Mouse (Mus musculus) activated CD4-positive, CD25-positive, alpha-beta regulatory T cell, adult 4 months (primary cell): Measurements from ENCODE around the gene Ap3s2. TPM values are rescaled to one million over a fixed set of nuclear protein-coding genes. Genes with fewer than 3 reads are reported as not detected.

Source experiments
- ATAC-seq: one replicate; pipeline ENCODE4 v1.8.0; 2017
- polyA plus RNA-seq, 2 experiments: library from polyadenylated mRNA; unstranded; fragments of 100-300 nt; shearing (Covaris generic); gene quantifications; one replicate each; pipeline ENCODE4 v1.2.1; 2017

Gene Ap3s2
- polyA plus RNA-seq, 2 experiments from 2014 or later: 26.1 to 34.1 TPM

DNA sequence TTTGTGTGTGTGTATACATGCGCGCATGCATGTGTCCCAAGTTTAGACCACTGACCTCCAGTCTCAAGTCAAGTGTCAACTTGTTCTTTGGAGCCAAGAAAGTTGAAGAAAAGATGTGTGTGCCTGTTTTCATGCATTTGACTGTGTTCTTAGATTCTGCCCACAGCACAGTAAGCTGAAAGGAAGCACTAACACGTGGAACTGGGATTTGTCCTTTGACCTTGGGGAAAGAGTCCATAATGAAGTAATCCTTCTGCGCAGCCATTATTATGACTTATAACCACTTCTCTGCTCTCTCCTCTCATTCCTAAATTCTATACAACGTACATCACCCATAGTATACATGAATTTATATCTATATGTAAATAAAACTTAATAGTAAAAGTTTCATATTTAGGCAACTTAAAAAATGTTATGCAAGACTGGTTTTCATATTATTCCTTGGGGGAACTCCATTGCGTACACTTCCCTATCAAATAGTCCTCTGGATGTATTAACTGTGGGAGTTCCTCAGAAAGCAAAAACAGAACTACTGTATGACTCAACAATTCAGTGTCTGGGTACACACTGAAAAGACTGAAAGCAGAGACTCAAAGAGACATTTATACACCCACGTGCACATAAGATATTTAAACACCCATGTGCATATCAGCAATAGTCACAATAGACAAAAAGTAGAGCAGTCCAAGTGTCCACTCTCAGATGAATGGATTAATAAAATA lies 36.7 kb downstream of the Ap3s2 start:
- ATAC-seq: no peak

GRCm38 (mm10) chr7:79881901-79882300 lies 38.5 kb downstream of the Ap3s2 start:
- no peak for ATAC-seq

DNA sequence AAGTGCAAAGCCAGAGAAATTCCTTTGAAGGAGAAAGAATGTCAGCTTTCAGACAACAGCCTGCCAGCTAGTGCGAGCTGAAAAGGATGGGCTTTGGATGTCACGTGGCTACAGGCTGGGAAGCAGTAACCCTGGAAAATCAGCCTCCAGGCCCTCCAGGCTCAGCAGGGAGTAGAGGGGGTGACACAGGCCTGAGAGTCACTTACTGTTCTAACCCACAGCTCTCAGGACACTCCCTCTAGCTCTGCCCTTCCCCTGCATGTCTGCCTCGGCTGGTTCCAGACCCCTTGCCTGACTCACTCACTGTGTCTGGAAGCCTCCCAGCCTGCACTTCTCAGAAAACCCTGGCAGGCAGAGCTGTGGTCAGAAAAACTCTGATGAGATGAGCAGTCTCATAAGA lies 39.5 kb downstream of the Ap3s2 start:
- no peak for ATAC-seq

DNA sequence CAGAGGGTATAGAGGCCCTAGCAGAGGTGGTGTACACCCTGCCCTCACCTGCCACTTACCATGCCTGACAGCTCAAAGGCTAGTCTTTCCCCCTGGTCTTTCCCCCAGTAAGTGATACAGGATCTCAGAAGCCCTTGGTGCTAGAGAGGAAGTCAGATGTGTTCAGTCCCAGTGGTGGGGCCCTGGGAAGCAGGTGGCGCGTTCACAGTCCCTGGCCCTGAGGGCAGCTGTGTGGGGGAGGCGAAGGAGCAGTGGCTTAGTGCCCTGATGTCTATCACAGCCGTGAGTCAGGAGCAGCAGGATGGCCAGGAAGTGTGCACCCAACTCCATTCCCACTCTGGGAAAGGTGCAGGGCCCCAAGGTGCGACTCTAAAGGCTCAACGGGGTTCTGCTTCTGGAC lies 40.4 kb downstream of the Ap3s2 start:
- ATAC-seq: no peak

DNA sequence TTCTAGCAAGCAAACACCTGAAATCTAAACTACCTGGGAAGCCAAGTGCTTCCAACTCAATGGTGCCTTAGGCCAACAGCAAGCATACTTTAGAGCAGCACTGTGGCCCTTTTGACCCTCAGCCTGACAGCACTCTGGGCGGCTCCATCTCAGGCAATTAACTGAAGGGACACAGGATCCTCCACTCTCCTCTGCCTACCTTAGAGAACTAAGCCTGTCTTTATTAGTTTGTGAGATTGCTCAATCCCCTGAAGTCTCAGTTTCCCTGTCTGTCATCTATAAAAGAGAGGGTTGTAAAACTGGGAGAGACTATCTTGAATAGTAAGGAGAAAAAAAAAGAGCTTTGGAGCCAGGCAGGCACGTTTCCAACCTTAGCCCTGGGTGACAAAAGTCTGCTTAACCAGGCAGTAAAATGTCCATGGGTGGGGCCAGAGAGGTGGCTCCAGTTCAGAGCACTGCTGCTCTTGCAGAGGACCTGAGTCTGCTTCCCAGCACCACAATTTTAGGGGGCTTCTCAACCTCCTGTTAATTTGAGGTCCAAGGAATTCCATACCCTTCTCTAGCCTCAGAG lies 41.9 kb downstream of the Ap3s2 start:
- ATAC-seq: no peak

GRCm38 (mm10) chr7:79873407-79873806 lies 47.0 kb downstream of the Ap3s2 start:
- no peak for ATAC-seq

DNA sequence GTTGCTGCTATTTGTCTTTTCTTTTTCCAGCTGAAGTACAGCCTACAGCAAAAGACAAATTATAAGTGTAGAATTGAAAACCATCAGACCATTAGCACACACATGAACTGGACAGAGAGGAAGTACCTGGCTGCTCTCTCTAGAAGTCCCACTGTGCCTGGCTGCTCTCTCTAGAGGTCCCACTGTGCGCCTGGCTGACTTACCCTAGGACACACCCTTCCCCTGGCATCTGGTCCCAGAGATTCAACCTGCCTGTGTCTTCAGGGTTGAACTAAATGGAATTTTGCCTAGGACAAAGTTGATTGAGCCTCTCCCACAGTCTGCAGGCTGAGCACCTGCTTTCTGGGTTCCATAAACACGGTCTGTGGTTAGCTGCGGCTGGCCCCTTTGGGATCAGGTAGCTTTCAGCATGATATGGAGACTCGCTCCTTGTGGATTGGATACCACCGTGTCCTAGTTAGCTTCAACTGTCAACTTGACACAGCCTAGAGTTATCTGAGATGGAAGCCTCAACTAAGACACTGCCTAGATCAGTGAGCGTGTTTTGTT lies 48.6 kb downstream of the Ap3s2 start:
- ATAC-seq: no peak

DNA sequence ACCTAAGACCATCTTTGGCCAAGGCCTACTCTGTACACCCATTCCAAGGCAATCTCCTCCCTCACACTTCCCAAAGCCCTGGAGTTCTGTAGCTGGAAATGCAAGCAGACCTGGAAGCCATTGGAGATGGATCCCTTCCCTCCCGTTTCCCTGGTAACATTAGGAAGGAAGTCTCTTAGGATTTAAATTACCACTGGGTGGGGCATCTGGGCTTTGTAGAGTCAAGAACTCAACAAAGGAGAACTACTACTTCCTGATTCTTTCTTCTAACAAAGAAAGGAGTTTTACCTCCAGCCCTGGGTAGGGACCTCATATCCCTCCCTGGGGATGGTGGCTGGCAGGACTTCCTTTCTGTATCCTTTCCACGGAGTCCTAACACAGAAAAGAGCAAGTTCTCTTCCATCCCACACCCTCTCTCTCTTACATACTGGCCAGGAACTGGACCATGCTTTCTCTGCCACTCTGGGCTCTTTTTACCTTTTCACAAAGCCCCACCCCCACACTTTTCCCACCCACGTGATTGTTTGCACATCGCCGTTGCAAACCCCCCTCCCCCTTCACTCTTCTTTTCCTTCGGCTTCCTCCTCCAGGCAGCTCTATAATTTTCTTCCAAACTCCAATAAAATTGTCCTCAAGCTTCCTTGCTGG lies 51.3 kb downstream of the Ap3s2 start:
- ATAC-seq: no peak

- ATAC-seq: no peak
Observed at GRCm38 (mm10) chr7:79868475-79868874, 52.0 kb downstream of the Ap3s2 start.

DNA sequence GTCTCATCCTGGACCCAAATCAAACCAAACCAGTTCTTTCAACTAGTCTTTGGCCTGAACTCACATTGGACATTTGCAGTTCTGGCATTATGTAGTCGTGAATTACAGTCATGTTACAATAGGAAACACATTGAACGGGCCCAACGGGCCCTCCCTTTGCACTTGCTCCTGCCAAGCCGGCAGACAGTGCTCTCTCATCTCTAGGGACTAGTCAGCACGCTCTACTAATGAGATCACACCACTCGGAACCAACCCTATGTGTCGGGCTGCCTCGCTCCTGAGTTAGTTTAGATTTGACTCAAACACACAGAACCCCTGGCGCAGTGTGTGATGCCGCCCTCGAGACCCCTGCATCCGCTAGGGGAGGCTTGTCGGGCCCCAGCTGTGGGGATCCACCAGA lies 52.6 kb downstream of the Ap3s2 start:
- no peak for ATAC-seq

DNA sequence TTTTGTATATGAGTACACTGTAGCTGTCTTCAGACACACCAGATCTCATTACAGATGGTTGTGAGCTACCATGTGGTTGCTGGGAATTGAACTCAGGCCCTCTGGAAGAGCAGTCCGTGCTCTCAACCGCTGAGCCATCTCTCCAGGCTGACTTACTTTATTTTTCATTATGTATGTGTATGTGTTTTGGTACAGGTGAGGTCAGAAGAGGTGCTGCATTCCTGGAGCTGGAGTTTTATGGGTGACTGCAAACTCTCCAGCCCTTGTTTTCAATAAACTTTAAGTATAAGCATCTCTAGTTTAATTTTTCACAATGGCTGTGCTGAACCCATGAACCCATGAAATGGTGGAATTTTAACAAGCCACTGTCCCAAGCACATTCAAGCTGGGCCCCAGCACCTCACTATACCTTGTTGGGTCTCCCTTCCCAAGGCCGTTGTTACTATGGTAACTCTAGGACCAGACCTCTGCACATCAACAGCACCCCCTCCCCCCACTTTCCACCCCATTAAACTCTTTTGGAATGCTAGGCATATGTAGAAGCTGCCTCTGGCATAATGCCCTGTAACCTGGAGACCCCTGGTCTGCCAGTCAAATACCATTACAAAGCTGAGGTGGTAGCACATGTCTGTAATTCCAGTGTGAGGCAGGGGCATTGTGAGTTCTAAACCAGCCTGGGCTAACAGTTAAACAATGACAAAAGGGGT lies 54.0 kb downstream of the Ap3s2 start:
- ATAC-seq: no peak

- ATAC-seq: no peak
Observed at GRCm38 (mm10) chr7:79861794-79862193, 58.7 kb downstream of the Ap3s2 start.

DNA sequence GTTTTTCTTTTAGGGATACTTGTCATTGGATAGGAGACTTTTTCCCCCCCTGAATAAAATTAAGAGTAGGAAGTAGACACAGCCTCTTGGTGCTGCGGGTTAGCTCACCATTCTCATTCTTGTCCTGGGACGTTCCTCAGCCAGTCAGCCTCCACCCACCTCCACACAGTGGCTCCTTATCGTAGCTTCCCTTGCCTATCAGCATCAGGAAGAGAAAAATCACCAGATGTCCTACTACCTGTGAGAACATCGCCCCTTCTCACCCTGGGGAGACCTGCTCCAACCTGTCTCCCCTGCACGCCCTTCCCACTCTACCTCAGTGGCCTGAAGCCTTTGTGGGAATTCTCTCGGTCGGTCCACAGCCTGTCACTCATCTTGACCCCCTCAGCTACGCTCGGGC lies 59.6 kb downstream of the Ap3s2 start, which contains the start of gene Anpep:
Gene Anpep (minus strand): TSS at position 249 of the 400 bp plus-strand sequence.
- no peak for ATAC-seq

DNA sequence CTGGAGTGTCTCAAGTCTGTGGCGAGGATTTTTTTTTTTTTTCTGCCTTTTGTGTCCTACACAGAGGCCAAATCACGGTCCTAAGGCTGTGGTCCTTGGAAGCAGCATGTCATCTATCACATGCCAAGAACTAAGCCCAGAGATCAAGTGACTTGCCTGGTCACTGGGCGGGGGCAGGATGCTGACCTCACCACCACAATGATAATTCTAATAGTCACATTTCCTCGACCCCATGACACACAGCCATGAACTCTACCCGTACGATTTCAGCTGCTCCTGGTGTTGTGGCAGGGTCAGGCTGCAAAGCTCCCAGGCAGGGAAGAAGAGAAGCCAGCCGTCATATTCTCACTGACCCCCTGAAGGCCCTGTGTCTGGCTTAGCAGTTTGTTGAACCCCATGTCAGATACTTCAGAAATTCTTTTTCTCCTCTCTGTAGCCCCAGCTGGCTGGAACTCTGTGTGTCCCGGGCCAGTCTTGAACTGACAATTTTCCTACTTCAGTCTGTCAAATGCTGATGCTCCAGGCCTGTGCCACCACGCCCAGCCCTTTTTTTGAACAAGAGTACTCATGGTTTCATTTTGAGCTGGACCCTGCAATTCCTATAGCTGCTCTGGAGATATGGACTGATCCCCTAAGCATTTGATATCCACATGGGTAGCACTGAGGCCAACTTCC lies 61.4 kb downstream of the Ap3s2 start:
- no peak for ATAC-seq

GRCm38 (mm10) chr7:79858202-79858934 lies 62.1 kb downstream of the Ap3s2 start:
- ATAC-seq: no peak

DNA sequence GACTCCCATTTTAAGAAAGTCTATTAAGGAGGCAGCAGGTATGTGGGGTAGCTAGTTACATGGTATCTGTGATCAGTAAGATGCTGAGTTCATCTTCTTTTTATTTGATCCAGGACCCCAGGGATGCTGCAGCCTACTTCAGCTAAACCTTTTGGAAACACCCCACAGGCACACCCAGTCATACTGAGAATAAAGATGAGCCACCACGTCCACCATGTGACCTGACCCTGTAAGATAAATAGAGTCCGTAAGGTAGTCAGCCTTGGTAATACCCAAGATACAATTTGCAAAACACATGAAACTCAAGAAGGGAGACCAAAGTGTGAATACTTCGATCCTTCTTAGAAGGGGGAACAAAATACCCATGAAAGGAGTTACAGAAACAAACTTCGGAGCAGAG lies 64.1 kb downstream of the Ap3s2 start:
- no peak for ATAC-seq

- no peak for ATAC-seq
Observed at GRCm38 (mm10) chr7:79847456-79848451, 72.7 kb downstream of the Ap3s2 start.

GRCm38 (mm10) chr7:79846342-79846741 lies 74.1 kb downstream of the Ap3s2 start:
- ATAC-seq: no peak

DNA sequence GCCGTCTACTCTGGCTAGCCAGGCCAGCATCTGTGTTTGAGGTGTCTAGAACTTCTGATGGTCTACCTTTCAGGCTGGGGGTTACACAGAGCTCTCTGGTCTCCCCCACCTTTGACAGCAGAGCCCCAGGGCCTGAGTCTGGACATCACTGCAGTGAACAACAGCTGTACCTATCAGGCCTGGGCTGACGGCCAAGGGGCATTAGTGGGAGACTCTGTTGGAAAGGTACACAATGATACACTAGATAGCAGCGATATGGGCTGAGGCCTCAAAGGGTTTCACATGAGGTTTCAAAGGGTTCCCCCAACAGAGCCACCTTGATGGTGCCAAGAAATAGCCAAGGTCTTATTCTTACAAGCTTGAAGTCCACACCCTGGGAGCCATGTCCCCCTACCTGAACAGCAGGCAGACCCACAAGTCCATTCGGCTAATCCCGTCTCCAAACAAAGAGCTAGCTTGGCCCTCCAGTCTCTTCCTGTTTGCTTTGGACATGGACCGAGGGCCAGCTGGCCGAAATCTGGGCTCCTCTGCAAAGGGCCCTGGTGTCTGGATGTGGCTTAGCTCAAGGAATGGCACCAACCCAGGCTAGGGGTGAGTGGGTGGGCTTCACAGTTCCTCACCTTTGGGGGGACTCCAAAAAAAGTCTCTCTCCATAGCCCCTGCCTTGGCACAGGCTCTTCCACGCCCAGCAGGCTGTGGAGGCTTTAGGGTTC lies 76.2 kb downstream of the Ap3s2 start:
- no peak for ATAC-seq

DNA sequence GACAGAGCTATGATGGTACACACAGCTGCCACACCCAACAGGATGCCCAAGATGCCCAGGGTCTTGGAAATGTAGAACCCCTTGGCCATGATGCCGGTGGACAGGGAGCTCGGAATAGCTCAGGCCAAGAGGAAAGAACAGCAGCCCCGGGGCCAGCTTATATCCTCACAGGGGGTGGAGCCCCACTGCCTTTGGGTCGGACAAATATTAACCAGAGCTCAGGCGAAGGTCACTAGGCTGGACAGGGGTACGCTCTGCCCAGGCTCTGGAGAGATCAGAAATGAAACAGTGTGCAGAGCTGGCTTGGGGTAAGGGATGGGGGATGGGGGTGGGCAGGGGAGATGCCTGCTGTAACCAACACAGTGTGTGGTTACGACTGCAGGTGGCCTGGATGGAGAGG lies 78.3 kb downstream of the Ap3s2 start:
- no peak for ATAC-seq
